Mouse (Mus musculus) cerebellum, adult 11 months (tissue): ENCODE results near the gene Slx1b.
"Not testable (repeated sequence)": the region's sequence is repeated elsewhere in the genome, so short reads cannot be mapped to it uniquely, and the experiment has no call there.

ENCODE experiments used
- DNase-seq: peaks from one replicate; pipeline ENCODE4 v3.0.0; 2022

The Slx1b gene

GRCm38 (mm10) chr7:126702358-126702757 is 6.8 kb upstream of the Slx1b start:
- DNase-seq = no peak

GRCm38 (mm10) chr7:126701559-126702357 is 6.2 kb upstream of the Slx1b start:
- DNase-seq = no peak

GRCm38 (mm10) chr7:126701070-126701469 is 5.5 kb upstream of the Slx1b start:
- DNase-seq = peak; percentile 89

GRCm38 (mm10) chr7:126700063-126701015 is 4.8 kb upstream of the Slx1b start:
- DNase-seq = no peak

GRCm38 (mm10) chr7:126697838-126698237 is 2.3 kb upstream of the Slx1b start:
- no peak for DNase-seq

- DNase-seq = no peak
Measured at GRCm38 (mm10) chr7:126696886-126697285, 1.3 kb upstream of the Slx1b start.

- DNase-seq = no peak
Measured at GRCm38 (mm10) chr7:126696303-126696702, 719 bp upstream of the Slx1b start.

- DNase-seq = peak; percentile 66
Measured at GRCm38 (mm10) chr7:126695210-126695611, 373 bp downstream of the Slx1b start, which contains the start of gene Bola2. Gene Bola2, plus strand, starts transcription at chr7:126695401.

GRCm38 (mm10) chr7:126694441-126695051 is 1.0 kb downstream of the Slx1b start:
- DNase-seq = no peak

- DNase-seq = no peak
Measured at GRCm38 (mm10) chr7:126693781-126694180, 1.8 kb downstream of the Slx1b start.

- peak; percentile 71 for DNase-seq
Measured at GRCm38 (mm10) chr7:126693256-126693655, 2.3 kb downstream of the Slx1b start.

- no peak for DNase-seq
Measured at GRCm38 (mm10) chr7:126692426-126692825, 3.2 kb downstream of the Slx1b start.

- no peak for DNase-seq
Measured at GRCm38 (mm10) chr7:126691676-126692075, 3.9 kb downstream of the Slx1b start.

GRCm38 (mm10) chr7:126690737-126691136 is 4.8 kb downstream of the Slx1b start:
- no peak for DNase-seq

GRCm38 (mm10) chr7:126689021-126689420 is 6.6 kb downstream of the Slx1b start:
- no peak for DNase-seq

- not testable (repeated sequence) for DNase-seq
Measured at GRCm38 (mm10) chr7:126688156-126688555, 7.4 kb downstream of the Slx1b start.

GRCm38 (mm10) chr7:126681221-126681620 is 14.4 kb downstream of the Slx1b start:
- no peak for DNase-seq

- DNase-seq = no peak
Measured at GRCm38 (mm10) chr7:126679683-126680082, 15.9 kb downstream of the Slx1b start.

GRCm38 (mm10) chr7:126678545-126679341 is 16.8 kb downstream of the Slx1b start:
- no peak for DNase-seq

GRCm38 (mm10) chr7:126676631-126677220 is 18.9 kb downstream of the Slx1b start:
- DNase-seq = no peak

GRCm38 (mm10) chr7:126676207-126676606 is 19.4 kb downstream of the Slx1b start, which contains the start of gene Sult1a1:
Gene Sult1a1, minus strand, starts transcription at chr7:126676432.
- DNase-seq = no peak

GRCm38 (mm10) chr7:126675104-126675503 is 20.5 kb downstream of the Slx1b start:
- no peak for DNase-seq
